Mouse (Mus musculus) neural tube, embryonic 15.5 days (tissue): ENCODE measurements at regions not wholly inside any gene's neighbourhood (a gene's known extent, or its start where the extent isn't known, plus 50 kb on each side); places are given as distances from the start of the nearest gene placed in this dataset.
A peak's percentile ranks its signal among the peaks of the same experiment; 100 is the strongest.

Experiments
- ATAC-seq: fragments of 200-750 bp; cut with Nextera tagmentation; 2 replicates; pipeline ENCODE4 v1.8.0; 2017; ENCODE audit warnings: mild to moderate bottlenecking, moderate TSS enrichment, moderate library complexity; ENCODE audit not compliant: low FRiP score
- H3K27ac ChIP-seq: fragments of 300-500 bp; sonication (generic); replicated peaks from 2 replicates; pipeline ENCODE4 v1.5.1; 2015; ENCODE audit warnings: mild to moderate bottlenecking, inconsistent platforms
- H3K27me3 ChIP-seq: fragments of 300-500 bp; sonication (generic); replicated peaks from 2 replicates; pipeline ENCODE4 v1.6.1; 2015; ENCODE audit warnings: inconsistent platforms
- H3K36me3 ChIP-seq: fragments of 300-500 bp; sonication (generic); 2 replicates; pipeline ENCODE4 v1.6.1; 2015; ENCODE audit warnings: inconsistent platforms
- H3K4me1 ChIP-seq: fragments of 300-500 bp; sonication (generic); 2 replicates; pipeline ENCODE4 v1.6.1; 2015; ENCODE audit warnings: inconsistent platforms
- H3K4me2 ChIP-seq: fragments of 300-500 bp; sonication (generic); 2 replicates; pipeline ENCODE4 v1.6.1; 2015; ENCODE audit warnings: inconsistent platforms, mild to moderate bottlenecking, moderate library complexity
- H3K4me3 ChIP-seq: fragments of 300-500 bp; sonication (generic); replicated peaks from 2 replicates; pipeline ENCODE4 v1.5.1; 2015; ENCODE audit warnings: mild to moderate bottlenecking, inconsistent platforms
- H3K9ac ChIP-seq: fragments of 300-500 bp; sonication (generic); replicated peaks from 2 replicates; pipeline ENCODE4 v1.6.1; 2015; ENCODE audit warnings: mild to moderate bottlenecking, inconsistent platforms
- H3K9me3 ChIP-seq: fragments of 300-500 bp; sonication (generic); replicated peaks from 2 replicates; pipeline ENCODE4 v1.6.1; 2016; ENCODE audit warnings: inconsistent platforms
- WGBS: fragments of 180-500 bp; shearing (Covaris S2); methylation state at CpG from one replicate; pipeline ENCODE4 v1.1.7; 2015; ENCODE audit warnings: mixed read lengths; 5-methylcytosine and 5-hydroxymethylcytosine counted together

- no peaks in the 10 kb centered on the region for H3K4me1 ChIP-seq
- no peak overlapping the region for H3K4me3 ChIP-seq
Measured at GRCm38 (mm10) chr12:70523379-70523778, 70.5 kb downstream of the Tmx1 start.

GRCm38 (mm10) chr12:70524703-70525102 is 71.8 kb downstream of the Tmx1 start:
- 79% methylated on average over 4 of the region's 4 CpGs for WGBS

More at GRCm38 (mm10) chr12:70523379-70523778, 70.5 kb downstream of the Tmx1 start:
- Histone ChIP-seq H3K9me3 (no peaks in the 10 kb centered on the region), H3K36me3 (no peaks in the 10 kb centered on the region), H3K27me3 (no peaks in the 10 kb centered on the region), H3K4me2 (no peak overlapping the region), H3K9ac (no peak overlapping the region), H3K27ac (no peak overlapping the region)
- no peak for ATAC-seq
- 83% methylated on average over 7 of the region's 7 CpGs for WGBS

GRCm38 (mm10) chr12:70531661-70532060 is 78.8 kb downstream of the Tmx1 start:
- H3K27ac ChIP-seq: no peak overlapping the region
- H3K27me3 ChIP-seq: no peaks in the 10 kb centered on the region
- H3K36me3 ChIP-seq: no peaks in the 10 kb centered on the region
- H3K4me2 ChIP-seq: no peak overlapping the region
- H3K9ac ChIP-seq: no peak overlapping the region
- peaks cover 12% of the 10 kb centered on the region for H3K4me1 ChIP-seq
- no peaks in the 10 kb centered on the region for H3K9me3 ChIP-seq
- no peak overlapping the region for H3K4me3 ChIP-seq
- no peak for ATAC-seq

More at GRCm38 (mm10) chr12:70524703-70525102, 71.8 kb downstream of the Tmx1 start:
- no peak for ATAC-seq
- Histone ChIP-seq H3K4me1 (no peaks in the 10 kb centered on the region), H3K27me3 (no peaks in the 10 kb centered on the region), H3K27ac (0 out of 2 replicates have a peak overlapping the region, but pooled peaks have one; percentile 23), H3K4me2 (no peak overlapping the region), H3K4me3 (no peak overlapping the region), H3K9ac (no peak overlapping the region), H3K36me3 (no peaks in the 10 kb centered on the region), H3K9me3 (no peaks in the 10 kb centered on the region)

- no peak for ATAC-seq
- WGBS: 75% methylated on average over 10 of the region's 10 CpGs
- no peak overlapping the region for H3K9ac ChIP-seq
- H3K9me3 ChIP-seq: no peaks in the 10 kb centered on the region
- H3K4me3 ChIP-seq: no peak overlapping the region
- no peak overlapping the region for H3K4me2 ChIP-seq
- H3K27me3 ChIP-seq: no peaks in the 10 kb centered on the region
- H3K27ac ChIP-seq: 0 out of 2 replicates have a peak overlapping the region, but pooled peaks have one; percentile 11
- H3K36me3 ChIP-seq: no peaks in the 10 kb centered on the region
- peaks cover 12% of the 10 kb centered on the region for H3K4me1 ChIP-seq
Measured at GRCm38 (mm10) chr12:70532225-70532624, 79.3 kb downstream of the Tmx1 start.

GRCm38 (mm10) chr12:70532843-70533242 is 79.9 kb downstream of the Tmx1 start:
- 67% methylated on average over 10 of the region's 10 CpGs for WGBS
- no peak for ATAC-seq
- Histone ChIP-seq H3K4me1 (peaks cover 12% of the 10 kb centered on the region), H3K9me3 (no peaks in the 10 kb centered on the region), H3K36me3 (no peaks in the 10 kb centered on the region), H3K9ac (no peak overlapping the region), H3K27me3 (no peaks in the 10 kb centered on the region), H3K4me3 (no peak overlapping the region), H3K27ac (peak overlapping the region; percentile 11; the same call in 1 of the 2 replicates), H3K4me2 (no peak overlapping the region)

GRCm38 (mm10) chr12:70533375-70533935 is 80.6 kb downstream of the Tmx1 start:
- Histone ChIP-seq H3K9ac (no peak overlapping the region), H3K4me1 (peaks cover 12% of the 10 kb centered on the region), H3K4me2 (no peak overlapping the region), H3K27ac (no peak overlapping the region; the same call in 1 of the 2 replicates), H3K36me3 (no peaks in the 10 kb centered on the region), H3K27me3 (no peaks in the 10 kb centered on the region), H3K4me3 (no peak overlapping the region), H3K9me3 (no peaks in the 10 kb centered on the region)
- ATAC-seq: no peak
- WGBS: 63% methylated on average over 12 of the region's 12 CpGs

- Histone ChIP-seq H3K4me2 (no peak overlapping the region), H3K27me3 (no peaks in the 10 kb centered on the region), H3K4me1 (peaks cover 3% of the 10 kb centered on the region; the same call in 1 of the 2 replicates), H3K4me3 (no peak overlapping the region), H3K9me3 (no peaks in the 10 kb centered on the region), H3K9ac (no peak overlapping the region), H3K27ac (no peak overlapping the region), H3K36me3 (no peaks in the 10 kb centered on the region)
- ATAC-seq: no peak
- WGBS: 46% methylated on average over 4 of the region's 4 CpGs
Measured at GRCm38 (mm10) chr12:70539124-70539523, 86.2 kb downstream of the Tmx1 start.

- Histone ChIP-seq H3K27me3 (no peaks in the 10 kb centered on the region), H3K4me2 (no peak overlapping the region), H3K4me1 (peaks cover 7% of the 10 kb centered on the region; the same call in 1 of the 2 replicates), H3K36me3 (no peaks in the 10 kb centered on the region), H3K9ac (no peak overlapping the region), H3K4me3 (no peak overlapping the region), H3K27ac (no peak overlapping the region), H3K9me3 (no peaks in the 10 kb centered on the region)
- 95% methylated on average over 14 of the region's 14 CpGs for WGBS
- ATAC-seq: no peak
Measured at GRCm38 (mm10) chr12:70539856-70540255, 87.0 kb downstream of the Tmx1 start.

GRCm38 (mm10) chr12:70541432-70541831 is 88.5 kb downstream of the Tmx1 start:
- H3K4me2 ChIP-seq: no peak overlapping the region
- no peak for ATAC-seq
- no peak overlapping the region for H3K4me3 ChIP-seq
- H3K9ac ChIP-seq: no peak overlapping the region
- H3K27ac ChIP-seq: no peak overlapping the region
- WGBS: 88% methylated on average over 4 of the region's 4 CpGs
- no peaks in the 10 kb centered on the region for H3K36me3 ChIP-seq
- H3K27me3 ChIP-seq: no peaks in the 10 kb centered on the region
- peaks cover 7% of the 10 kb centered on the region; the same call in 1 of the 2 replicates for H3K4me1 ChIP-seq
- H3K9me3 ChIP-seq: no peaks in the 10 kb centered on the region

GRCm38 (mm10) chr12:70543299-70543698 is 90.4 kb downstream of the Tmx1 start:
- no peak for ATAC-seq
- Histone ChIP-seq H3K9ac (no peak overlapping the region), H3K4me3 (no peak overlapping the region), H3K27ac (no peak overlapping the region), H3K9me3 (no peaks in the 10 kb centered on the region), H3K27me3 (no peaks in the 10 kb centered on the region), H3K36me3 (no peaks in the 10 kb centered on the region), H3K4me1 (peaks cover 7% of the 10 kb centered on the region; the same call in 1 of the 2 replicates), H3K4me2 (no peak overlapping the region)
- WGBS: 53% methylated on average over 5 of the region's 5 CpGs

- Histone ChIP-seq H3K4me2 (no peak overlapping the region), H3K4me3 (no peak overlapping the region), H3K27ac (no peak overlapping the region), H3K4me1 (peaks cover 7% of the 10 kb centered on the region; the same call in 1 of the 2 replicates), H3K9ac (no peak overlapping the region), H3K36me3 (no peaks in the 10 kb centered on the region), H3K27me3 (no peaks in the 10 kb centered on the region), H3K9me3 (no peaks in the 10 kb centered on the region)
- WGBS: 31% methylated on average over 12 of the region's 12 CpGs
- ATAC-seq: no peak
Measured at GRCm38 (mm10) chr12:70544326-70544725, 91.4 kb downstream of the Tmx1 start.

GRCm38 (mm10) chr12:70544850-70545510 is 92.1 kb downstream of the Tmx1 start:
- Histone ChIP-seq H3K27me3 (no peaks in the 10 kb centered on the region), H3K27ac (no peak overlapping the region), H3K4me1 (peaks cover 7% of the 10 kb centered on the region; the same call in 1 of the 2 replicates), H3K9me3 (no peaks in the 10 kb centered on the region), H3K36me3 (no peaks in the 10 kb centered on the region), H3K4me2 (no peak overlapping the region), H3K9ac (no peak overlapping the region), H3K4me3 (no peak overlapping the region)
- no peak for ATAC-seq
- 64% methylated on average over 7 of the region's 7 CpGs for WGBS
